Mouse (Mus musculus) CD4-positive helper T cell, adult 2 months (primary cell): ENCODE data around the gene Mroh7.
"Not testable (repeated sequence)": the region's sequence is repeated elsewhere in the genome, so short reads cannot be mapped to it uniquely, and the experiment has no call there.

Experiments used
- DNase-seq: peaks from one replicate; pipeline ENCODE4 v3.0.0-alpha.2; 2012; ENCODE audit warnings: low read depth, missing footprints, low spot score

The Mroh7 gene

DNA sequence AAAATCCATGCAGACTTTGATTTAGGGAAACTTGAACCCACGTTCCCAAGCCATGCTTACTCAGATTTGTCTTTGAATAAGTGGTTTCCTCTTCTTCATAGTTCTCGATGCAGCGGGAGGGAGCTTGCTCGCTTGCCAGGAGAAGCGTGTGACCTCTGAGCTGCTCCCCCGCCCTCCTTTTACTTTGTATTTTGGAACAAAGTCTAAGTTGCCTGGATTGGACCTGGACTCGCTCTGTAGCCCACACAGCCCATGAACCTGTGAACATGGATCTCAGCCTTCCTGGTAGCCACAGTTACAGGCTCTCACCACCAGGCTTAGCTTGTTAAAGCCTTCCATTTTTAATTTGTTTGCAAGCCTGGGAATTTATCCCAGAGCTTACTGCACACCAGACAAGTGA lies at the start of gene Mroh7:
Mroh7 (minus strand) TSS at position 112 of the 400 bp plus-strand sequence.
- DNase-seq: no peak

DNA sequence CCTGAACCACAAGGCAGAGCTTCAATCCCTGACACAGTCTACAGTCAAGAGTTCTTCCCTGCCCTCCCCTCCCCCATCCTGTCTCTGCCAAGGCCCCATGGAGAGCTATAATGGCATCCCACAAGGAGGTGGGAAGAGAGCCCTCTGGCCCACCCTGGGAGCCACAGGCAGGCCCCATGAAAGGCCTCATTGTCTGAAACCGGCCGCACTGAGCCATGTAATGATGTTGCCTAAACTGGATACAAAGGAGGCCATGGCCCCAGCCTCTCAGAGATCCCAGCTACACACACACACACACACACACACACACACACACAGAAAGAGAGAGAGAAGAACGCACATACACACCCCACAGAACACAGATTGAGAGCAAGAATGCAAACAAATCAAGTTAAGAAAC lies 49.3 kb upstream of the Mroh7 start:
- no peak for DNase-seq

DNA sequence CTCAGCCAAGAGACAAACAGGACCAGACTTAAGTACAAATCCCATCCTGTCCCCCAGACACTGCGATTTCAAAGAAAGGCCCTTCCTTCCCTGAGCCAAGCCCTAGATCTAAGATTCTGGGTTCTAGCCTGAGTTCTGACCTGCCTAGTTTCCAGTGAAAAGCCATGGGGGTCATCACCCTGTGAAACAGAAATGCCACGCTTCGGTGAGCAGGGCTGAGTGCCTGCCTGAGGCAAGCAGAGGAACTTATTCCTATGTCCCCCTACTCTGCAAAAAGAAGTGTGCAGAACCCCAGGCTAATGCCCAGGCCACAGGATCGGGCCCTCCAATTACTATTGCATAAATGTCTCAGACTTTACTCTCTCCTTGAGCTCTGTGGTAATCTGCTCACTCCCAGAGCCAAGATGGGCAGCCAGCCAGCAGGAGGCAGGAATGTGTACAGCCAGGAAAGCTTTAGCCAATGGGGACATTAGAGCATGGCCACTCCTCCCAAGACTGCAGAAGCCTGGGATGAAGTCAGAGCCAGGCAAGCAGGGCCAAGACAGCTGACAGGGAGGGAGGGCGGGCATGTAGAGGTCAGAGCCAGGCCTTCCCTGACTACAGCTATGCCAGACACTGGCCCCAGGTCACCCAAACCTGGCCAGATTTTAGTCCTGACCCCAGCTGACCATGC lies 47.5 kb upstream of the Mroh7 start:
- DNase-seq: no peak

DNA sequence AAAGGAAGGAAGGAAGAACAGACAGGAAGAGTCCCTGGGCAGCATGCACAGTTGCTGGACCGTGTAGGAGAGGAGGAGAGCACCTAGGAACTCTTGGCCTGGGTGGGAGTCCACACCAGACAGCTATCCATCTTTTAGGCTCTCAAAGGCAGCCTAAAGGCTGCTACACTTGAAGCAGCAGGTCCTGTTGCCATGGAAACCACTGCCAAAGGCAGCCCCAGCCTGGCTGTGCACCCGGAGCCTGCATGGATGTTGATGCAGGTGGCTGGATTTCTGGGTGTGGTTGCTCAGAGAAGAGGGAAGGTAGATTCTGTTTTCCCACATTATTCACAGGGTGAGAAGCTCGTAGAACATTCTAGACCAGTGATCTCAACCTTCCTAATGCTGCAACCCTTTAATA lies 46.3 kb upstream of the Mroh7 start:
- no peak for DNase-seq

DNA sequence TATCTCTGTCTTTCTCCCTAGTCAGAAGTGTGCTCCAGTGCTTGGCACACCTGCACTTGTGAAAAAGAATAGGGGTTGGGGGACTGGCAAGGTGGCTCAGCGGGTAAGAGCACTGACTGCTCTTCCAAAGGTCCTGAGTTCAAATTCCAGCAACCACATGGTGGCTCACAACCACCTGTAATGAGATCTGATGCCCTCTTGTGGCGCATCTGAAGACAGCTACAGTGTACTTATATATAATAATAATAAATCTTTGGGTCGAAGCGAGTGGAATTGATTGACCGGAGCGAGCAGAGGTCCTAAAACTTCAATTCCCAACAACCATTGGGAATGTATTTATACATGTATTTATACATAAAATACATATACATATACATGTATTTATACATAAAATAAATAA lies 45.0 kb upstream of the Mroh7 start:
- not testable (repeated sequence) for DNase-seq

DNA sequence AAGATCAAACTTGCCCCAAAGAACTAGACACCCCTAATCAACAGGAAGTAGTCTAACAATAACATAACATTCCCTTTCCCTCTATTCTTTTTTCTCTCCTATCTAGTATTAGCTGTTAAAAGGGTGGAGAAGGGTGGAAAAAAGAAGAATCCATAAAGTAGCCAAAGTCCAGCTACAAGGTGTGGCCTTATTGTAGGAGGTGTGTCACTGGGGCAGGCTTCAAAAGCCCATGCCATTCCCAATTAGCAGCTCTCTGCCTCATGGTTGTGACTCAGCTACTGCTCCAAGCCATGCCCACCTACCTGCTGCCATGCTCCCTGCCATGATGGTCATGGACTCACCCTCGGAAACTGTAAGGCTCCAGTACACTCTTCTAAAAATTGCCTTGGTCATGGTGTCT lies 41.8 kb upstream of the Mroh7 start:
- no peak for DNase-seq

DNA sequence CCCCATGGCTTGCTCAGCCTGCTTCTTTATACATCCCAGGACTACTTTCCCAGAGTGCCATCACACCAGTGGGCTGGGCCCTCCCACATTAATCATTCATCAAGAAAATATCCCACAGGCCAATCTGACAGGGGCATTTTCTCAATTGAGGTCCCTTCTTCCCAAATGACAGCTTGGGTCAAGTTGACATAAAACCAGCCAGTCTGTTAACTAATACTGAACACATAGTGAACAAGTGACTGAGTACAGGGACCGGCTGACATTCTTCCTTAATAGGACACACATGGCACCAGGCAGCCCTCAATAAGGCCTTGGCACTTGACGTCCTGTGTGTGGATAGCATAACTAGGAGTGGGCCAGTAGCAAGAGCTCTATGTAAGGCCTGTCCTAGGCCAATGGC lies 38.6 kb upstream of the Mroh7 start:
- DNase-seq: no peak

DNA sequence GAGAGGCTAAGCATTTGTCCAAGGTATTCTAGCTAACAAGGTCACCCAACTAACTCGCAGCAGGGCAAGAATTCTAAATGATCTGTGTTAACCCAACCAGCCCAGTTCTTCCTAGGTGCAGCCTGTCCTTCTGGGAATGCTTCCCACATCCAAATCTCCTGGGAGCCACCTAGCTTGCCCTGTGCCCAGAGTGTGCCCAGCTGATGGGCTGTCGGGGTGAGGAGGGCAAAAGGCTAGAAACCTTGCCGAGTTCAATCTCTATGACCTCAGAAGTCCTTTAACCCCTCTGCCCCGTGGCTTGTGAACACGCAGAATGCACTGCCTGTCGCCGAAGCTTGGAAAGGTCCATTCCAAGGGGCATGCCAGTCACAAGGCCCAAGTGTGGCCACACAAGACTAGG lies 33.4 kb upstream of the Mroh7 start:
- DNase-seq: no peak

DNA sequence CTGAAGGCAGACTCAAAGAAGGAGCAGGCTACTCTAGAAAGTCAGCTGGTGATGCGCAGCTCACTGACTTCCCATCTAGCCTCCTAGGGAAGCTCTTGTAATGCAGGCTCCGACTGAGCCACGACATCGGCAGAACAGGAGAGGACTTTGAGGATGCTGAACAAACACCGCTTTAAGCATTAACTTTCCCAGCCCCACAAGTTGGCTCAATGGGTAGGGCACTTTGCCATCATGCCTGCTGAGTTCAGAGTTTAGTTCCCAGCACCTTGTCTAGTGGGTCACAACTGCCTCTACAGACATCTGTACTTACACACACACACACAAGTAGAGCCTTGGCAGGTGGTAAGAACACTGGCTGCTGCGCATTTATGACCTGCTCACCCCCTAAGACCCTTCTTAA lies 21.0 kb upstream of the Mroh7 start:
- no peak for DNase-seq

DNA sequence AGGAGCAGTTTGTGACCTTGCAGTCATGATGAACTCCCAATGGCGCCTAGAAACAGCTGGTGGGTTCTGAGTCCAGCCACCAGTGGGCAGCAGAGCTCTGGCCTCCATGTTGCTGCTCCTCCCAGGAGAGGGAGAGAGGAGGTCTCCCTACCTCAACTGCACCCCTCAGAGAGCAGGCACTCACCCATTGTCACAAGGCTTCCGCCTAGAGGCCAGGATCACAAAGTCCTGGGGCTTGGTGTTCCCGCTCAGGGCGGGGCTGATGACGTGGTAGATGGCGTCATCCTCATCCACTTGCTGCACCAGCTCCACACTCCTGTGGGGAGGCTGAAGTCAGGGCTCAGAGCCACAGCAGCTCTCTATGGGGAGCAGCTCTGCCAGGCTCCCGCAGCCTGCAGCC lies 19.0 kb upstream of the Mroh7 start:
- peak; percentile 20 for DNase-seq

DNA sequence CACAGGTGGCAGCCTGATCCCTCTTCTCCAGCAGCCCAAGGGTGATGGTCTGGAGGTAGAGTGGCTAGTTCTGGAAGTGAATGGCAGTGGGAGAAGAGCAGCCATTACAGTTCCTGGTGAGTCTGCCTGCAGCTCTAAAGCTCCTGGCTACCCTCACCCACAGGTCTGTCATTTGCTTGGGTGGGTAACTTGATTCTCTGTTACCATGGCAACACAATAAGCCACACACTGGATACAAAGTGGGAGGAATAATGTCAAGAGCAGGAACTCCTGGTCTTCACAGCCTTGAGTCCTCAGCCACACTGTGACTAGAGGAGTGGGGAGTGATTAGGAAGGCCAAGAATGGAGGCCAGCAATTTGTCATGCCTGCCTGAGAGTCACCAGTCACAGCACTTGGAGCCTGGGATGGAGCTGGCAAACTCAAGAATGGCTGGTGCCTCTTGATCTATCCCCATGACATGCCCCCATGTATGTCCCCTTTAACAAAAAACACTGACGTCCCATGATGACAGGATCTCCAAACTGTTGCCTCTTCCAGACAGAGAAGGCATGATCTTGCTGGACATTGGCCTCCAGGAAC lies 16.4 kb upstream of the Mroh7 start:
- no peak for DNase-seq

DNA sequence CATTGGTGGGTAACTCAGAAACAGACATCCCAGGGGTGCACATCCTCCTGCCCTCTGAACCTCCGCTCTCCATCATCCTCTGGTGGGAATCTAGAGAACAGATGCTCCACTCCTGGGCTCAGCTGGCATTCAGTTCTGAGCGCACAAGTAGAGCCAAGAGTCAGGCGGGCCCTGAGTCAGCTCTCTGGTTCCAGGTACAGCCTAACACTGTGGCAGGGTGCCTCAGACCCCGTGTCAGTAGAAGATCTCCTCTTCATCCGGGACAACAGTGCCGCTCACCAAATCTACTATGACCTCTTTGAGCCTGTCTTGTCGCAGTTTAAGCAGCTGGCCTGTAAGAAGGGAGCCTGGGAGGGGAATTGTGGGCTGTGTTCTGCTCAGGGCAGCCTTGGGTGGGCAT lies 15.1 kb upstream of the Mroh7 start:
- DNase-seq: no peak

DNA sequence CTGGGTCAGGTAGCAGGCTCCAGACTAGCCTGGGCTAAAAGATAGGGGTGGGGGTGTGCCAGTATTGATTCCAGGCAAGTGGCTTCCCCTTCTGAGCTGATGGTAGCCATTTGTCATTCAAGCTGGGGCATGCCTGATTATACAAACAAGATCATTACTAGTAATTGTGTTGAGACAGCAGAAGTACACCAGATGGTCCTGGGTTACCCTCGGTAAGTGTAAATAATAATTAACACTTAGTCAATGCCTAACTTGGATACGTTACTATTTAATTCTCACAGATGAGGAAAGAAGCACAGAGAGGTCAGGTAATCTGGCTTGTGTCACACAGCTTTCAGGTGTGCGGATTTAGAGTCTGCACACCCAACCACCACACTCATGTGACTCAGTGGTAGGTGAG lies 7.2 kb upstream of the Mroh7 start:
- no peak for DNase-seq

DNA sequence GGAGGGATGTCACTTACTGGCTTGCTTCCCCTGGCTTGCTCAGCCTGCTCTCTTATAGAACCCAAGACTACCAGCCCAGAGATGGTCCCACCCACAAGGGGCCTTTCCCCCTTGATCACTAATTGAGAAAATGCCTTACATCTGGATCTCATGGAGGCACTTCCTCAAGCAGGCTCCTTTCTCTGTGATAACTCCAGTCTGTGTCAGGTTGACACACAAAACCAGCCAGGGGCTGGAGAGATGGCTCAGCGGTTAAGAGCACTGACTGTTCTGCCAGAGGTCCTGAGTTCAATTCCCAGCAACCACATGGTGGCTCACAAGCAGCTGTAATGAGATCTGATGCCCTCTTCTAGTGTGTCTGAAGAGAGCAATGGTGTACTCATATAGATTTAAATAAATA lies 6.2 kb upstream of the Mroh7 start:
- not testable (repeated sequence) for DNase-seq

DNA sequence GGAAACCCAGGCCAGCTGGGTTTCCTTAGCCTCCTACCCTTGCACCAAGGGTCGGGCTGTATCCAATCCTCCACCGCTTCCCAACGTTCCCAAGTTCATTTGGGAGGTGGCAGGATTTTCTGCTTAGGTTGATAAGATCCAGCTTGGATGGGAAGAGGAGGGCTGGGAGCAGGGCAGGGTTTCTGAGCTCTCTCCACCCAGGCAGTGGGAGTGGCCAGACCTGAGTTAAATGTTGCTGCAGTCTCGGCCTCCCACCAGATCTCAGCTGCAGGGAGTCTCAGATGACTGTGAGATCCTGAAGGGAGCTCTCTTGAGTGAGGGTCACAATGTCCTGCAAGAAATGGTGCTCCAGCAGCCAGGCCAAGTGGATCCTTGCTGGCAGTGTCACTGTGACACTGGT lies 2.9 kb upstream of the Mroh7 start, which contains the start of gene Fam151a:
Fam151a (plus strand) TSS at position 254 of the 400 bp plus-strand sequence.
- no peak for DNase-seq

DNA sequence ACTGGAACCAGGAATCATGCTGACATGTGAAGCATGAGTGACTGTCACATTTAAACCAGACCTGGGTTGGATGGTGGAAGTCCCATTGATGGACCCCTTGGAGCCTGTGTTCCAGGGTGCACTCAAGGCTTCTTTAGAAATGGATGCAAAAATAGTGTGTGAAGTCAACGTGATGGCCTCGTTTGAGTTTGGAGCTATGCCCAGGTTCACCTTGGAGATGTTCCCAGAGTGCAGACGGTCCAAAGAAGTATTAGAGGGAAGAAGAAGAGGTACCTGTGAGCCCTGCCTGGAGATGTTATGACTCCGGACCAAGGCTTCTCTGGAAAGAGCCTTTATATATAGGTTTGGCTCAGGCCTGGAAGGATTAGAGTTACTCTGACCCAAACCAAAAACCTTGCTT lies 10.1 kb downstream of the Mroh7 start:
- no peak for DNase-seq

DNA sequence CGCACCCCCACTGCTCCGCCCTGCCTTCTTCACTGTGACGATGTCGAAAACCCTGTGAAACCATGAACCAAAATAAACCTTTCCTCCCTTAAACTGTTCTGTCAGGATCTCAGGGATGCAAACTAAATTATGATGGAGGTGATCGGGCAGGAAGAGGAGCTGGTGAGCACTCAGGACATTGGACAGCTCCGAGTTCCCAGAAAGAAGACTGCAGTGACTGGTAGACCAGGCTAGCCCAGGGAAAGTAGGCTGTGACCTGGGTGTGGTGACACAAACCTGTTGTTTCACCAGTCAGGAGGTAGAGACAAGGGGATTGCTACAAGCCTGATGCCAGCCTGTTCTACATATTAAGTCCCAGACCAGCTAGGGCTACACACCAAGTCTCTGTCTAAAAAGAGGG lies 17.1 kb downstream of the Mroh7 start:
- DNase-seq: no peak

DNA sequence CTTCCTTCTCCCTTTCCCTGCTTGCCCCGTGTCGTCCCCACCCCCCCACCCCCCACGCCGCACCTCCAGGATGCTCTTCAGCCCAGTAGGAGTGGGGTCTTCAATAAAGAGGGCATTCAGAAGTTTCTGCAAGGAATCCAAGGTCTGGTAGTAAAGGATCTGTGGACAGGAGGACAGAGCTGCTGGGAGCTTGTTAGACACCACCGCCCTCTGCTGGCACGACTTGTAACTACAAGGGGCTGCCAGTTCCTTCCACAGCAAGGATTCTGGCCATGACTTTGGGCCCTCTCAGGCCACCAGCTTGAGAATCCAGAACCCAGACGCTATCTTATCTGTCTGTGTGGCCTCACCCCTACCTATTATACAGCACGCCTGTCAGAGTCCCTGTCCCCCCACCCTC lies 22.3 kb downstream of the Mroh7 start:
- peak; percentile 54 for DNase-seq

DNA sequence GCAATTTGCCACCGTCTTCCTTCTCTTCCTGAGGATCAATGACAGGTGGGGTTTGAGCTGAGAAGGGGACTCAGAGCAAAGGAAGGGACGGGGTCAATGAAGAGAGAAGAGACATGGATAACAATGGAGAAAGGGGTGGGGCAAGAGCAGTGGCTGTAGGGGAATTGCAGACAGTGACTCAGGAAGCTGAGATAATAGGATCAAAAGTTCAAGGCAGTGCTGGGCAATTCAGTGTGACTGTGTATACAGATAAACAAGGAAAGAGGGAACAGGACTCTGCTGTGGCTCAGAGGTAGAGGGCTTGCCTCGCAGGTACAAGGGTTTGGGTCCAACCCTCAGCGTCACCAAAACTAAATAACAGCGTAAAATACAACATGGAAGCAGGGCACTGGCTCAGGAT lies 22.8 kb downstream of the Mroh7 start:
- DNase-seq: no peak

DNA sequence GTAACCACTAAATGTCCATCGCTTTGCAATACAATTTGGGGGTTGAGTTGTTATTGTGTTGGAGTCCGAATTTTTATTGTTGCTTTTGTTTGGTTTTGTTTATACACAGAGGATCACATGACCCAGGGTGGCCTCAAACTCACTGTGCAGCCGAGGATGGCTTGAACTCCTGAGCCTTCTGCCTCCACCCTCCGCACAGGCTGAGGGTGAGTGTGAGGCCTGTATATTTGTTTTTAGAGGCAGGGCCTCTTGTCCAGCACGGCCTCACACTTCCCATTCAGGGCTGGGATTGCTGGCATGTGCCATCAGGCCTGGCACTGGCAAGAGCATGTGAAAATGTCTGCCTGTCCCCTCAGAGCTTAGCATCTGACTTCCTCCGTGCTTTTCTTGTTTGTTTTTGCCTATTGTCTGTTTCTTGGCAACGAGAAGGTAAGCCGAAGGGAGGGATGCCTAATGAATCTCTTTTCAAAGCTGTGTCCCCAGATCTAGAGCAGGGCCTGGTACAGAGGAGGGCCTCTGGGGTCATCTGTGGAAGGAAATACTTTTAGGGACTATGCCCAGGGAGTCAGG lies 25.5 kb downstream of the Mroh7 start:
- DNase-seq: no peak

DNA sequence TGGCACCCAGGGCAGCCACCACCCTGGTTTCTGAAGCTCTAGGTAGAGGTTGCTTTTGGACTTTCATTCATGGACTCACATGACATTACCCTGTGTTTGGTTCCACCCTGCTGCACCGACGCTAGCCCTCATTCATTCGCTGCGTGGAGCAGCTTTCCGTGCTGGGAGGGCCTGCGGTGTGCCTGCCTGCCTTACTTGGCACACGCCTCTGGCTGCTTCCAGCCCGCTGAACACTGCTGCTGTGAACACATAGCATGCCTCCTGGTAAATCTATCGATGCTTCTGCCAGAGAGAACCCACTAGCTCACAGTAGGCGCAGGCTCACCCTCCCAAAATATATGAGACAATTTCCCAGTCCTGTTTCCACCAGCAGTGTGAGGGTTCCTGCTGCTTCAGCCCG lies 26.3 kb downstream of the Mroh7 start:
- DNase-seq: no peak

DNA sequence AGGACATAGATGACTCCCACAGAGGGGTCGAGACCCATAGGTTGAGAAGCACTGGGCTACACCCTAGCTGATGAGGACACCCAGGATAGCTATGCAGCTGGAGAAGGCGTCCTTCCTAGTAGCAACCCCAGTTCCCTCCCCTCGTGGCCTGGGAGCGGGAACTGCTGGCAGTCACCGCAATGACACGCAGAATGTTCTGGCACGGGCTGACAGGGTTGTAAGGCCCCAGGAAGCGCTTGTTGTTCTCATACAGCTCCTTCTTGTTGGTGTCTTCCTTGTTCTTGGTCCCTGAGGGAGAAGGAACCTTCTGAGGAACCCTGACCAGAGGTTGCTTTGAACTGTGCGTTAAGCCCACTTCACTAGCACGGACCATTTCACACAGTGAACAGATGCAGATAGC lies 26.8 kb downstream of the Mroh7 start:
- no peak for DNase-seq

DNA sequence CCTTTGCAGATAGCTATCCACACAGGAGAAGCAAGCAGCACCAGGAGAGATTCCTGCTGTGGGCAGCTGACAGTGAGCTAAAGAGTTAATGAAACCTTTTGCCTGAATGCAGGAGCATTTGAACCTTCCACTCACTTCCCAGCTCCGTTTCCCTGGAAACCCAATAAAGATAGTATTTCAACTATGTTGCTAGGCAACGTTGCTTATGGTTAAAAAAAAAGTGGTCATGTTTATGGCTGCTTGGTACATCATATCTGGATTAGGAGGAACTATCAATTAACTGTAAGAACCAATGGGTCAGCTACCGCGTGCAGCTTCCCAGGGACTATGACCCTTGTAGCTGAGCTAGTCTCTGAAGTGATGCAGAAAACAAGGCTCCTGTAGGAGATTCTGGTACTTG lies 29.9 kb downstream of the Mroh7 start:
- DNase-seq: no peak
